Mouse (Mus musculus) thymus, postnatal 14 days (tissue): ENCODE measurements at regions not wholly inside any gene's neighbourhood (a gene's known extent, or its start where the extent isn't known, plus 50 kb on each side); places are given as distances from the start of the nearest gene placed in this dataset.

Source experiments
- DNase-seq: peaks from one replicate; pipeline ENCODE4 v3.0.0; 2021

- DNase-seq: no peak
Observed at GRCm38 (mm10) chr10:66912440-66912839, 183.5 kb upstream of the Jmjd1c start.

GRCm38 (mm10) chr10:66913187-66913586 is 182.7 kb upstream of the Jmjd1c start:
- no peak for DNase-seq

DNA sequence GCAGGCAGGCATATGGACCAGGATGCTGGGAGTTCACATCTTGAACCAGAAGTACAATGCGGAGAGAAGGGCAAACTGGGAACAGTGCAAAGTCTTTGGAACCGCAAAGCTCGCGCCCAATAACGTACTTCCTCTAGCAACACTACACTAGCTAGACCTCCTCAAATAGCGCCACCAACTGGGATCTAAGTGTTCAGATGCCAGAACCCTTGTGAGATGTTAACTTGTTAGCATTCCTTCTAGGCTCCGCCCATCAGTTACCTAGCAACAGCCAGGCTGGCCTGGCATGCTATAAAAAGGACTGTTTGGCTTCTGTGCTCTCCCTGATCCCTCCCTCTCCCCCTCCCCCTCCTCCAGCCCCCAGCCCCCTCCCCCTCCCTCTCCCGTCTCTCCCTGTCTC is 182.3 kb upstream of the Jmjd1c start:
- no peak for DNase-seq

- DNase-seq: no peak
Observed at GRCm38 (mm10) chr10:66914288-66914975, 181.5 kb upstream of the Jmjd1c start.

- no peak for DNase-seq
Observed at GRCm38 (mm10) chr10:66915801-66916200, 180.1 kb upstream of the Jmjd1c start.

DNA sequence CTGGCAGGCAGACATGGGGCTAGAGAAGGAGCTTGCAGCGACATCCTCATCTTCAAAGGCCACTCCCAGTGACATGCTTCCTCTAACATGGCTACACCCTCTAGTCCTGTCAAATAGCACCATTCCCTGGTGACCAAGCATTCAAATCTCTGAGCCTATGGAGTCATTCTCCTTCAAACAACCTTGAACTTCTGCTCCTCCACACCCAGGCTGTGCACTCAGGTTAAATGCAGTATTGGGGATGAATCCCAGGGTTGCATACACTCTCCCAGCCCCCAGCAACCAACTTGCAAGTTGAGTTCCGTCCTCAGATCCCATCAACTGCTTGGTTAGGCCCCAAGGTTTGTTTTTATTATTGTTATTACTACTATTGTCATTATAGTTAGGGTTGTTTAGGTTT is 178.2 kb upstream of the Jmjd1c start:
- DNase-seq: no peak

GRCm38 (mm10) chr10:66918713-66919112 is 177.2 kb upstream of the Jmjd1c start:
- no peak for DNase-seq

DNA sequence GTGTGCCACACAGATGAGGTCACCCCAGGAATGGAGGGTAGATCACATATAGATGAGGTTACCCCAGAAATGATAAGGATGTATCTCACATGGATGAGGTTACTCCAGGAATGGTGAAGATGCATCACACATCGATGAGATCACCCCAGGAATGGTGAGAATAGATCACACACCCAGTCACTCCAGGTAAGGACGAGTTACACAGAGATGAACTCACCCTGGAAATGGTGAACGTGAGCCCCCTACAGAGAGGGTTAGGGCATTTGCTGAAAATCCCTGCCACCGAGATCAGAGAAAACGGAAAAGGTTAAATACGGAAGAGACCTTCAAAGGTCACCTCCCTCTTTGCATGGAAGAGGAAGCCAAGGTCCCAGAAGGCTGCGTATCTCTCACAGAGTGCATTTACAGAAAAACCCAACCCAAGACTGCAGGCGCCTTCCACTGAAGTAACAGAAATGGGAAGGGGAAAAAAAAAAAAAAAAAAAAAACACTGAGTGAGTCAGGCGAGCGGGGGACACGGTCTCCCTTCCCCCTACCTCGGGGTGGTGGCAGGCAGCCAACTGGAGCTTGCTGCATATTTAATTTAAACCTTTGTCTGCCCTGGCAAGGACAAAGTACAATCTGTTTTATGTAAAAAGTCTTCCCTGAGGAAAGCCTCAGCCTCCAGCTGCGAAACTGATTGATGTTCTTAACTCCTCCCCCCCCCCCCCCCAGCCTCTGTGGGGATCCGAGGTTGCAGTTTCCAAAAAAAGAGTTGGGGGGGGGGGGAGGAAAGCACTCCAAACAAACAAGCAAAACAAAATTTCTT is 175.8 kb upstream of the Jmjd1c start:
- DNase-seq: peak; percentile 35

DNA sequence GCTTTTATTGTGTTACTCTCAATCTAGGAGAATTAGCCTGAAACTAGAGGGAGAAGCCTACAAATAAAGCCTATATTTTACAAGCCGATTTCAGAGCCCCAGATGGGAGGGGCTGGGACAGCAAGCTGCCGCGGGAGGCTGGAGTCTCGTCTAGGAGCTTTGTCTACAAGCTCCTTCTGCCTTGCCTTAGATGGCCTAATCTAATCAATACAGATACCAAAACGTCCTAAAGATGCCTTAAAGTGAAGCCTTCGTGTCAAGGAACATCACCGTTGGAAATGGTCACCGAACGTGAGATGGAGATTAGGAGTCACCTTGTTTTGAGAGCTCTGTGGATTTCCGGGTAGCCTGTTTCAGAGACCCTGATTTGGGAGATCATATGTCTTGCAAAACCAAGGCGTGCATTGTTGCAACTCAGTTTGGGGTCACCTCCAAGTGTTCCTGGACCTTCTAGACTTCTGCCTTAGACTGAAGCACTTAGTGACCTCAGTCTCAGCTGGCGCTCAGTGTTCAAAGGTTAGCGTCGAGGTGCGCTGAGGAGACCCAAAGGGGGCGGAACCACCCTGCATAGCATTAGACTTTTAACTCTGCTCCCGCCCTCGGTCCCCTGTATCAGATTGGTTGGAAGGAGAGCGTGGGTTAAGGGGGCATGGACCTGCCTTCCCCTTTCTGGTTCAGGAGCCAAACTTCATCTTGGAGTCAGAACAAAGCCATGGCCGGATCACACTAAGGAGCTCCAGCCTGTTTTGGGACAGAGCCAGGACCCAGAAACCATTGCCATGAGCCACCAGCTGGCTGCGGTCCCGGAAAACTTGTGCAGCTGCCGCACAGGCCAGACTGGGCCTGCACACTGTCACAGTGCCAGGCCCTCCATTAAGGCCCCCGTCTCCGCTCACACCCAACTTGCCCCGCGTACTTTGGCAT is 174.9 kb upstream of the Jmjd1c start:
- no peak for DNase-seq

DNA sequence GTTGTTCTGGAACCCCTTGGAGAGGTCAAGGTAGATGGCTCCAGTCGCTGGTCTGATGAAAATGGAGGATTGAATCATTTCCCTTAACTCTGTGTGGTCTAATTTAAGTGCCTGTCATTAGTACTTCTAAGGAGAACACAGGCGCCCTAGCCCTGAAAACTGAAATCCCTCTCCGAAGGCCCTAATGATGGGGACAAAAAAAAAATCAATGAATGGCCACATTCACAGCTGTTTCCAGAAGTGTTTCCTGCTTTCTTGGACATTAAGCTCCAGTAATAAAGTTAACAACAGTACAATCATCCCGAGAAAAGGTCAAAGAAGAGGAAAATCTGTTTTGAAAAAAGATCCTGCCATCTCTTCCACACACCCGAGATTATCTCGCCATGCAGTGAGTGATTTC is 174.1 kb upstream of the Jmjd1c start:
- no peak for DNase-seq

GRCm38 (mm10) chr10:66922314-66922713 is 173.6 kb upstream of the Jmjd1c start:
- DNase-seq: no peak

DNA sequence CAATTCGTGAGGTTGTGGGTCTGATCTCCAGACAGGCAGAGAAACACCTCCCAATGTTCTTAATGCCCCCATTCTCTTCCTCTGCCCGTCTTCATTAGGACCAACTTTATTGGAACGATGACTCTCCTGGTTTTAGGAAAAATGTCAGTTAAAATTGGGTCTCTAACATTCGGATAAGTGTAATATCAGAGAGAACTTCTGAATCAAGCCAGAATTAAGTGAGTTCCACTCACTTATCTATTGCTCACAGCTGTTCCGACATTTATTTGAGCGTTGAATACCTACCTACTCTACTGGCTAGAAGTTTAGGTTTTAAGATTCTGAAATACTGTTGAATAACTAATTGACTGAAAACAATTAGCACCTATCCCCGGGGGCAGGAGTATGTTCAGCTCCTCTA is 172.0 kb upstream of the Jmjd1c start:
- DNase-seq: no peak

DNA sequence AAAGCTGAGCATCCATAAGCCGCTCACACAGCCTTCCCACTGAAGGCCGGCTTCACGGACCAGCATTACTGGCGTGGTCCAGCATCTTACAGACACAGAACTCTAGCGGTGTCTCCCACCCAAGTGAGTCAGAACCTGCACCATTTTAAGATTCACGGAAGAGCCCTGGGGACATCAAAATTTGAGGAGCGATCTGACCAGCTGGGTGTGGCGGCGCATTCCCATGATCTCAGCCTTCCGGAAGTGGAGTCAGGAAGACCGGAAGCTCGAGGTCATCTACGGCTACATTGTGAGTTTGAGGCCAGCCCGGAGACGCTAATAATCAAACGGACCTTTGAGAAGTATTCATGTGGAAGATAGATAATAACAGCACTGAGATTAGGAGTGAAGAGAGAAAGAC is 171.5 kb upstream of the Jmjd1c start:
- DNase-seq: no peak

GRCm38 (mm10) chr10:66925553-66926127 is 170.3 kb upstream of the Jmjd1c start:
- DNase-seq: no peak

DNA sequence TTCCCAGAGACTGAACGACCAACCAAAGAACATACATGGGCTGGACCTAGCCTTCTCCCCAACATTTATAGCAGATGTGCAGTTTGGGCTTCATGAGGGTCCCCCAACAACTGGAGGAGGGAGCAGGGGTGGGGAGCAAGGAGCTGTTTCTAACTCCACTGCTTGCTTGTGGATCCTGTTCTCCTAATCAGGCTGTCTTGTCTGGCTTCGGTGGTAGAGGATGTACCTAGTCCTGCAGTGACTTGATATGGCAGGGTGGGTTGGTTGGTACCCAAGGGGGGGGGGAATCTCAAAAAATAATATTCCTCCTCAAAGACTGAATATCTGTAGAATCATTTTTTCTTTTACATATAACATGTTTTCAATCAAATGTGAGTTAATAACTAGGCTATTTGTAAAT is 168.3 kb upstream of the Jmjd1c start:
- DNase-seq: no peak

DNA sequence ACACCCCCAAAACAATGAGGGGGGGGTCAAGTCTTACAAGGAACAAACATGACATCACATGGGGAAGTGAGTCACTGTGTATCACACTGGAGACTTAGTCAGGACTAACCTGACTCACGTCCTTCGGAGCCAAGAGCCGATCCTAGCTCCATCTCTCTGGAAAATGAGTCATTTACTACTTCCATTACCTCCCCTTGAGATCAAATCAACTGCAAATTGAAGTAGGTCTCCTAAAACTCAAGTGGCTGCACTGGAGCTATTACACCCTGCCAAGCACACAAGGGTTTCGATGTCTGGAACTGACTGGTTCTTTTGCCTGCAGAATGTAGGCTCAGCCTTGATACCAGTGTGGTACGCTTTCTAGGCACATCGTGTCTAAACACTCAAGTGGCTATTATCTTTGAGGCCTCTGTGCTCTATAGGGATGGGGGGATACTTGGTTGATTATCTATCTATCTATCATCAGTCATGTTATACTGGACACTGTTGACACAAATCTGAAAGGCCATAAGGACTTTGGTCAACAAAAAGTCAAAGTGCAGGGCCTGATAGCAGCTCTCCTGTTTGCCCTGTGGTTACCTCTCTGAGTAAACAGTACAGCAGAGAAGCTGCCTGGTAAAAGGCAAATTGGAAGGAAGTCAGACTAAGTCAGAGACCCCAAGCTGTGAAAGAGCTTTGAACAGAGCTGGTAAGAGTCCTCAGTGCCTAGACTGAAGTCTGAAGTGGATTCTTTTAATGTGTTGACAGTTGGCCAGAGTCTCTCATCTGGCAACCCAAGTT is 167.5 kb upstream of the Jmjd1c start:
- no peak for DNase-seq

GRCm38 (mm10) chr10:66930563-66930962 is 165.4 kb upstream of the Jmjd1c start:
- DNase-seq: no peak

GRCm38 (mm10) chr10:66931505-66931904 is 164.4 kb upstream of the Jmjd1c start:
- DNase-seq: no peak

GRCm38 (mm10) chr10:66932544-66932943 is 163.4 kb upstream of the Jmjd1c start:
- DNase-seq: no peak

DNA sequence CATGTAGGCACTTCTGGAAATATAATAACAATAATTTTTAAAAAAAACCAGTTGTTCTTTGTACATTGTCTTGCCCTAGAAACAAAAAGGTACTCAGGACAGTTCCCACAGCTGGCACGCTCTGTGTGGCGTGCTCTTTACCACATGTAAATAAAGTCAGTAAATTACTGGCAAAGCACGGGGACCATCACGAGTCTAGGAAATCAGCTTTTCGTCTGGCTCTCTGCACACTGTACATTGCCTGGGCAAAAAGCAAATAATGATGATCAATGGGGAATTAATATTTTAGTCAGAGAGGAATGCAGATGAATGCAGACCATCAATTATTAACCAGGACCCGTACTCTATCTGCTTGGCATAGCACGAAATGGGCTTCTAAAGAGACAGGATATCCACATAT is 162.2 kb upstream of the Jmjd1c start:
- no peak for DNase-seq

DNA sequence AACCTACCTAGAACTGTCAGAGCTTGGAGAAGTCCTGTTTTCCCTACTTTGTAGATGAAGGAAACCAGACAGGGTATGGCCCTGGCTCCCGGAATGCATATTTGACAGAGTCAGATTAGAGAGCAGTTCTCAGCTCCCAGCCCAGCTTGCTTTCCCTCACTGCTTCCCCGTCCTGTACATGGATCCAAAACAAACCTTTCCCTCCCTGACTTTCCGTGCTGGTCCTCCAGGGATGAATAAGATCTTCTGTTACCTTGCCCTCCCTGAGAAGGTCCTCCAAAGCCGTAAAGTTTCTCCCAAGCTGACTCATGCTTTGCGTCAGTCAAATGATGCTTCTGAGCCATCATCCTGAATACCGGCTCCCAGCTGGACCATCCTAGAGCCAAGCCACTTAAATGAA is 160.2 kb upstream of the Jmjd1c start:
- no peak for DNase-seq

GRCm38 (mm10) chr10:66937116-66937515 is 158.8 kb upstream of the Jmjd1c start:
- DNase-seq: no peak
